Comparison of ENCODE assay signal across 8 mouse cellular contexts in the genomic region with DNA sequence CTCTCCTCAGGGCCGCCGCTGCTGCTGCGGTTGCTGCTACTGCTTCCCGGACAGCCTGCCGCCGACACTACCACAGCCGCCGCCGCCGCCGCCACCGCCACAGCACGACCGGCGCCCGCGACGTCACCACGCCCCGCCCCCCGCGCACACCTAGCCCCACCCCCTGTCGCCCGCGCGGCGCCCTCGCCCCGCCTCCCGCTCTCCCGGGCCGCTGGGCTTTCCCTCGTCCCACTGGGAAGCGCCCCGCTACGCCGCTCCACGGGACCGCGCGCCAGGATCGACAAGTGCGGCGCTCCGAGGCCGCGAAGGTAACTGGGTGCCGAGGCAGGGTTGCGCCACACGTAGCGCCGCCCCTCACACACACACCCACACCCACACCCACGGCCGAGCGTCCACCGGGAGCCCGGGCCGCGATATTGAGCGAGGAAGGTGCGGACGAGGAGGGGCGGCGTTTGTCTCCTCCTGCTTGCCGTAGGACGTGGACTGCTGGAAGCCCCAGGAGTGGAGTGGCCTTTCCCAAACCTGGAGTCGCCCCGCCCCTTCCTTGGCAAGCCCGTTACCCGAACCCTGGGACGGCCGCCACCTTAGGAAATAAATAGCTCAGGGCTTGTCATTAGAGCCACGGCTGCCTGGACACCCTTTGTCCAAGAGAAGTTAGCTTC. TPM values are rescaled to one million over a fixed set of nuclear protein-coding genes. Genes with fewer than 3 reads are reported as not detected.
DNase-seq lines count a peak whose midpoint lies in the region; ATAC-seq and TF ChIP-seq lines count a peak whose summit lies in the region.

A gene (minus strand): TSS at position 134 of the 662 bp plus-strand sequence.

- peak within 1 kb of the TSS; percentile 76 for H3K4me2 ChIP-seq in embryonic facial prominence, embryonic 15.5 days (replicated peaks)
- H3K4me2 ChIP-seq in limb, embryonic 14.5 days (replicated peaks; ENCODE audit: low read depth, low read length, severe bottlenecking), result peak within 1 kb of the TSS; percentile 75
- peak within 1 kb of the TSS; percentile 67 for H3K4me2 ChIP-seq in midbrain, postnatal 0 days (ENCODE audit: low read depth, low read length, poor library complexity, severe bottlenecking)

- peaks cover 2% of the 10 kb centered on the region; the same call in 1 of the 2 replicates for H3K4me1 ChIP-seq in bone marrow, adult 2 months (ENCODE audit: control insufficient read depth, insufficient read depth, low read length)
- H3K4me1 ChIP-seq in embryonic facial prominence, embryonic 15.5 days, result peaks cover 16% of the 10 kb centered on the region
- peaks cover 14% of the 10 kb centered on the region for H3K4me1 ChIP-seq in limb, embryonic 14.5 days (ENCODE audit: control insufficient read depth, insufficient read depth, low read length)
- H3K4me1 ChIP-seq in midbrain, postnatal 0 days (ENCODE audit: insufficient read depth, low read length), result peaks cover 2% of the 10 kb centered on the region; the same call in 1 of the 2 replicates

- H3K4me3 ChIP-seq in bone marrow, adult 2 months (replicated peaks; ENCODE audit: control insufficient read depth, low read depth, low read length), result peak within 1 kb of the TSS; percentile 90
- peak within 1 kb of the TSS; percentile 92 for H3K4me3 ChIP-seq in embryonic facial prominence, embryonic 15.5 days (replicated peaks)
- H3K4me3 ChIP-seq in limb, embryonic 14.5 days (replicated peaks; ENCODE audit: low read length), result peak within 1 kb of the TSS; percentile 84
- peak within 1 kb of the TSS; percentile 99 for H3K4me3 ChIP-seq in midbrain, postnatal 0 days (ENCODE audit: low read depth, low read length)

- peak; percentile 18; the same call in 1 of the 2 replicates for TF ChIP-seq POLR2A in bone marrow, adult 2 months (IDR thresholded peaks at IDR 0.05; ENCODE audit: borderline replicate concordance, control insufficient read depth, low read depth, low read length)
- TF ChIP-seq POLR2A in limb, embryonic 14.5 days (IDR thresholded peaks at IDR 0.05; ENCODE audit: borderline replicate concordance, extremely low read depth, insufficient read depth, insufficient read length), result no peak

- H3K9me3 ChIP-seq in embryonic facial prominence, embryonic 15.5 days (replicated peaks), result no peaks in the 10 kb centered on the region
- H3K9me3 ChIP-seq in limb, embryonic 14.5 days (ENCODE audit: control insufficient read depth, low read length), result no peaks in the 10 kb centered on the region
- no peaks in the 10 kb centered on the region for H3K9me3 ChIP-seq in midbrain, postnatal 0 days (ENCODE audit: low read length)

- peak within 1 kb of the TSS; percentile 86 for H3K27ac ChIP-seq in bone marrow, adult 2 months (ENCODE audit: control insufficient read depth, insufficient read depth, low read depth, low read length, poor library complexity)
- H3K27ac ChIP-seq in embryonic facial prominence, embryonic 15.5 days (replicated peaks), result peak within 1 kb of the TSS; percentile 93
- peak within 1 kb of the TSS; percentile 95 for H3K27ac ChIP-seq in limb, embryonic 14.5 days (replicated peaks; ENCODE audit: low read depth, low read length)
- peak within 1 kb of the TSS; percentile 97 for H3K27ac ChIP-seq in midbrain, postnatal 0 days (ENCODE audit: low read depth, low read length)

- ATAC-seq in embryonic facial prominence, embryonic 15.5 days (ENCODE audit: insufficient number of reproducible peaks, low FRiP score, low TSS enrichment, low read depth), result peak; percentile 94
- ATAC-seq in limb, embryonic 14.5 days (ENCODE audit: low FRiP score, low read depth), result peak; percentile 96
- peak; percentile 93 for ATAC-seq in midbrain, postnatal 0 days (ENCODE audit: low FRiP score)

- DNase-seq in 416B (ENCODE audit: low read depth), result peak; percentile 94
- DNase-seq in heart, adult 8-10 months (ENCODE audit: low spot score), result peak; percentile 94
- DNase-seq in kidney, adult 9 months, result peak; percentile 98
- peak; percentile 94 for DNase-seq in limb, embryonic 14.5 days (ENCODE audit: low spot score)
- peak; percentile 93 for DNase-seq in midbrain, postnatal 0 days (ENCODE audit: low spot score)
- DNase-seq in spleen, postnatal 14 days (ENCODE audit: low spot score in 2 of 2), result peak; percentile 79 to 88

- WGBS in bone marrow, adult 2 months, result 1% methylated on average over 69 of the region's 73 CpGs
- WGBS in embryonic facial prominence, embryonic 15.5 days, result under 1% methylated on average over 71 of the region's 73 CpGs
- WGBS in limb, embryonic 14.5 days, result under 1% methylated on average over 39 of the region's 73 CpGs
- under 1% methylated on average over 47 of the region's 73 CpGs for WGBS in midbrain, postnatal 0 days

- H3K27me3 ChIP-seq in embryonic facial prominence, embryonic 15.5 days, result no peaks in the 10 kb centered on the region
- no peaks in the 10 kb centered on the region for H3K27me3 ChIP-seq in limb, embryonic 14.5 days (ENCODE audit: control insufficient read depth, insufficient read depth, low read length)
- H3K27me3 ChIP-seq in midbrain, postnatal 0 days (ENCODE audit: insufficient read depth, low read length), result no peaks in the 10 kb centered on the region

- no peak for TF ChIP-seq CTCF in bone marrow, adult 2 months (IDR thresholded peaks at IDR 0.05; ENCODE audit: control insufficient read depth, insufficient read depth, low read length)
- TF ChIP-seq CTCF in midbrain, postnatal 0 days (IDR thresholded peaks at IDR 0.05), result peak; percentile 15

- no peaks in the 10 kb centered on the region for H3K36me3 ChIP-seq in embryonic facial prominence, embryonic 15.5 days
- H3K36me3 ChIP-seq in limb, embryonic 14.5 days (ENCODE audit: control insufficient read depth, insufficient read depth, low read length), result no peaks in the 10 kb centered on the region
- H3K36me3 ChIP-seq in midbrain, postnatal 0 days (ENCODE audit: insufficient read depth, low read length), result no peaks in the 10 kb centered on the region

- peak within 1 kb of the TSS; percentile 60 for H3K9ac ChIP-seq in embryonic facial prominence, embryonic 15.5 days
- H3K9ac ChIP-seq in limb, embryonic 14.5 days (ENCODE audit: low read depth, low read length, severe bottlenecking), result peak within 1 kb of the TSS; percentile 91
- peak within 1 kb of the TSS; percentile 90 for H3K9ac ChIP-seq in midbrain, postnatal 0 days (replicated peaks; ENCODE audit: low read length, poor library complexity, severe bottlenecking)

RNA-seq across cellular contexts. Expression of the gene that starts here (rescaled TPM):
- 7.3 and 9.8 TPM in 2 replicates for polyA plus RNA-seq in bone marrow, adult 2 months (2011; ENCODE audit: insufficient read depth, insufficient read length, low replicate concordance, missing spikeins)
- 19.2 and 21.2 TPM in 2 replicates for polyA plus RNA-seq in embryonic facial prominence, embryonic 15.5 days (2015; fragmentation: Nextera tagmentation; extraction: Ambion mirVana)
- 10 to 100 TPM; 39.0 to 46.8 (median 41.1) TPM for total RNA-seq in heart, adult 8-10 months (2022)
- 18.2 and 19.1 TPM in 2 replicates for polyA plus RNA-seq in limb, embryonic 14.5 days (2012; rRNA removed)
- polyA plus RNA-seq in limb, embryonic 14.5 days (2014; fragmentation: Nextera tagmentation; extraction: Ambion mirVana), result 29.3 and 30.9 TPM in 2 replicates
- total RNA-seq in midbrain, postnatal 0 days (2014; rRNA removed), result 90.0 and 102 TPM in 2 replicates
- polyA plus RNA-seq in midbrain, postnatal 0 days (2015; fragmentation: Nextera tagmentation; extraction: Ambion mirVana), result 48.1 and 56.1 TPM in 2 replicates

Comparison
In these comparisons a context has a peak if more than half of its experiments do, and no peak if none do; other contexts are left out.
1. Peak in every context shown above with its lines: DNase-seq, ATAC-seq, H3K4me3 ChIP-seq and H3K27ac ChIP-seq.